ENCODE assay signal across 8 mouse cellular contexts in genomic region chr7:141010593-141010992, GRCm38 (mm10). TPM values are rescaled to one million over a fixed set of nuclear protein-coding genes. Genes with fewer than 3 reads are reported as not detected.
DNase-seq lines count a peak whose midpoint lies in the region; ATAC-seq and TF ChIP-seq lines count a peak whose summit lies in the region.

Ifitm3 (minus strand) TSS chr7:141010770.

- peak; percentile 89 for DNase-seq in 3T3-L1 (ENCODE audit: low read depth, low spot score)
- DNase-seq in ZHBTc4 (ENCODE audit: low read depth, low spot score), result peak; percentile 75
- DNase-seq in fibroblast of lung, adult 2 months (ENCODE audit: low read depth), result peak; percentile 68
- peak; percentile 76 for DNase-seq in heart, postnatal 0 days (ENCODE audit: low spot score)
- peak; percentile 72 to 79 for DNase-seq in kidney, postnatal 36 days
- DNase-seq in cerebellum, postnatal 36 days, result no peak

- H3K4me3 ChIP-seq in heart, postnatal 0 days (ENCODE audit: low read depth, low read length), result peak within 1 kb of the TSS; percentile 61
- H3K4me3 ChIP-seq in stomach, embryonic 16.5 days (replicated peaks; ENCODE audit: low read length), result peak within 1 kb of the TSS; percentile 56

- TF ChIP-seq EP300 in heart, postnatal 0 days (IDR thresholded peaks at IDR 0.05; ENCODE audit: low read depth), result no peak

- H3K4me1 ChIP-seq in heart, postnatal 0 days (ENCODE audit: control insufficient read depth, insufficient read depth), result peaks cover 14% of the 10 kb centered on the region; the same call in 1 of the 2 replicates
- peaks cover 19% of the 10 kb centered on the region for H3K4me1 ChIP-seq in stomach, embryonic 16.5 days (ENCODE audit: control insufficient read depth, insufficient read depth, low read length)

- H3K9ac ChIP-seq in heart, postnatal 0 days (replicated peaks; ENCODE audit: low read depth, low read length), result peak within 1 kb of the TSS; percentile 60; the same call in 1 of the 2 replicates
- H3K9ac ChIP-seq in stomach, embryonic 16.5 days (ENCODE audit: low read length), result peak within 1 kb of the TSS; percentile 76

- H3K9me3 ChIP-seq in heart, postnatal 0 days (replicated peaks; ENCODE audit: control insufficient read depth, low read length), result no peaks in the 10 kb centered on the region
- H3K9me3 ChIP-seq in stomach, embryonic 16.5 days (replicated peaks; ENCODE audit: control insufficient read depth, low read length), result no peaks in the 10 kb centered on the region

- 18% methylated on average over 10 of the region's 10 CpGs for WGBS in heart, postnatal 0 days
- WGBS in stomach, embryonic 16.5 days, result 6% methylated on average over 10 of the region's 10 CpGs

- ATAC-seq in heart, postnatal 0 days (ENCODE audit: insufficient read depth, low read depth), result peak; percentile 31
- ATAC-seq in megakaryocyte progenitor cell, adult 5-6 weeks (replicated peaks; ENCODE audit: poor library complexity), result no peak
- 0 out of 2 replicates have a peak, but pooled peaks have one; percentile 35 for ATAC-seq in stomach, embryonic 16.5 days (ENCODE audit: insufficient read depth, low FRiP score)

- TF ChIP-seq CTCF in heart, postnatal 0 days (IDR thresholded peaks at IDR 0.05; ENCODE audit: low read depth), result no peak

- H3K27ac ChIP-seq in heart, postnatal 0 days (ENCODE audit: low read depth), result peak within 1 kb of the TSS; percentile 79
- H3K27ac ChIP-seq in stomach, embryonic 16.5 days (ENCODE audit: low read length), result peak within 1 kb of the TSS; percentile 88

- no peaks in the 10 kb centered on the region for H3K27me3 ChIP-seq in heart, postnatal 0 days (ENCODE audit: control insufficient read depth, insufficient read depth, low read length)
- H3K27me3 ChIP-seq in stomach, embryonic 16.5 days (ENCODE audit: control insufficient read depth, insufficient read depth, low read length), result no peaks in the 10 kb centered on the region

- H3K4me2 ChIP-seq in heart, postnatal 0 days (ENCODE audit: low read depth, low read length), result peak within 1 kb of the TSS; percentile 61
- H3K4me2 ChIP-seq in stomach, embryonic 16.5 days (ENCODE audit: low read depth, low read length), result peak within 1 kb of the TSS; percentile 49

- no peaks in the 10 kb centered on the region for H3K36me3 ChIP-seq in heart, postnatal 0 days (replicated peaks; ENCODE audit: control insufficient read depth, insufficient read depth, low read length)
- H3K36me3 ChIP-seq in stomach, embryonic 16.5 days (ENCODE audit: control insufficient read depth, insufficient read depth, low read length), result no peaks in the 10 kb centered on the region

RNA-seq across cellular contexts. Expression of gene Ifitm3, which starts in this region (rescaled TPM):
- 148 and 324 TPM in 2 replicates for total RNA-seq in heart, postnatal 0 days (2014; rRNA removed; ENCODE audit: low replicate concordance)
- 202 and 230 TPM in 2 replicates for polyA plus RNA-seq in heart, postnatal 0 days (2015; fragmentation: Nextera tagmentation; extraction: Ambion mirVana)
- 147 and 203 TPM in 2 replicates for total RNA-seq in megakaryocyte progenitor cell, adult 5-6 weeks (2015)
- 49.4 and 56.2 TPM in 2 replicates for total RNA-seq in megakaryocyte progenitor cell, adult 5-6 weeks (2017)
- 322 and 395 TPM in 2 replicates for polyA plus RNA-seq in stomach, embryonic 16.5 days (2015; fragmentation: Nextera tagmentation; extraction: Ambion mirVana)

Comparison
In these comparisons a context has a peak if more than half of its experiments do, and no peak if none do; other contexts are left out.
1. DNase-seq: peak in 3T3-L1 (single experiment), ZHBTc4 (single experiment), fibroblast of lung, adult 2 months (single experiment), heart, postnatal 0 days (single experiment) and kidney, postnatal 36 days (2 of 2); none in cerebellum, postnatal 36 days (0 of 2).